Mouse (Mus musculus): ENCODE results near the gene Slc46a3.
"Not testable (repeated sequence)": the region's sequence is repeated elsewhere in the genome, so short reads cannot be mapped to it uniquely, and the experiment has no call there.

Gene Slc46a3

DNA sequence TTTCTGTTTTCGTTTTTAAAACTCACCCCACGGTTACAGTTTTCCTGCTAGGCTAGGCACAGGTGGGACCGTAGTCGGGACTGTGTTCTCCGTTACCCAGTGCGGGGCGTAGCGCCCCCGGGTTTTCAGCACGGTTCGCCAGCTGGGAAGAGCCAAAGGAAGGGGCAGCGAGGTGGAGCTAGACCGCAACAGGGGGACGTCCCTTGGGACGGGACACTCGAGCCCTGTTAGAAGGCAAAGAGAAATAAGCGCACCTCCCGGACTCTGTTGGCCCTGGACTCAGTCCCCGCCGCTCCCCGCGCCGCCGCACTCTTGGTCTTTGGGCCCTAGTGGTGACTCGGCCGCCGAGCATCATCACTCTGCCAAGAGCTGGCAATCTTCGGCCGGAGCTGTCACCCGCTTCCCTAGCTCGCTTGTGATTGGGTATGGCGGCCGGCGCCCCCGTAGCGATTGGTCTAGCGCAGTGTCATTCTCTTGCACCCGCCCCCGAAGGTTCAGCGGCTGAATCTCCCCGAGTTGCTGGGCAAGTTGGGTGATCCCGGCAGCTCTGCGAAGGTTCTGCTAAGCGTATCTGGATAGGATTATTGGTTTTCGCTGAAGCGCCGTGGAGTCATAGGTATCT is at the start of gene Slc46a3:
Gene Slc46a3 (minus strand): TSS at position 361 of the 622 bp plus-strand sequence.
- peak; percentile 88 for DNase-seq (ENCODE audit: low read depth)

DNA sequence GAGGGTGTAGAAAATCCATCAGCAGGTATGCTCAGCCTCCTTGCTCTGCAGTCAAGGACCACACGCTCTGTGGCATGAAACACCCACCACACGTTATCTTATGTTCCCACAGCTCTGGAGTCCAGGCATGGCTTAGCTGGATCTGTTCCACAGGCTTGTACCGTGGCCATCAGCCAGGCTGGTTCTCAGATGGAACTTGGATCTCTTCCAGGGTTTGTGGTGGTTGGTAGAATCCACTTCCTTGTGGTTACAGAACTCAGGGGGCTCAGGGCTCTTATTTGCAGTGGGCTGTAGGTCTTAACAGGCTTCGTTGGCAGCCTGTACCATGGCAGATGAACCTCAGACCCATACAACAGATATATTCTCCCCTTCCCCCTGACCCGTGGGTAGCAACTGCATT is 44.6 kb upstream of the Slc46a3 start:
- DNase-seq (ENCODE audit: low read depth): no peak

DNA sequence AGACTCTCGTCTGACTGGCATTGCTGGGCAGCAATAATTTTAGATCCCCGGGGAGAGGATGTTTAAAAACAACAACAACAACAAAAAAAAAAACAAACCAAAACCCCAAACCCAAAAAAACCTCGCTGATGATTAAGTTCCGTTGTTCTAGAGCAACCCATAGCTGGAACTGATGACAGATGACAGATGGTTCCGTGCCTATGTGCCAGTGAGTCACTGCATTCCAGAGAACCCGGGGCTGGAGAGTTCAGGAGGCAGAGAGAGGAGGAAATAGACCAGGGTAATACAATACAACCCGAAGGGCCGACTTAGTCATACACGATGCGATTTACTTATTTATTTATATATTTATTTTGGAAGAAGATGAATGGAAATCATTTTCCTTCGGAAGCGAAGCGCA is 40.5 kb upstream of the Slc46a3 start:
- no peak for DNase-seq (ENCODE audit: low read depth)

DNA sequence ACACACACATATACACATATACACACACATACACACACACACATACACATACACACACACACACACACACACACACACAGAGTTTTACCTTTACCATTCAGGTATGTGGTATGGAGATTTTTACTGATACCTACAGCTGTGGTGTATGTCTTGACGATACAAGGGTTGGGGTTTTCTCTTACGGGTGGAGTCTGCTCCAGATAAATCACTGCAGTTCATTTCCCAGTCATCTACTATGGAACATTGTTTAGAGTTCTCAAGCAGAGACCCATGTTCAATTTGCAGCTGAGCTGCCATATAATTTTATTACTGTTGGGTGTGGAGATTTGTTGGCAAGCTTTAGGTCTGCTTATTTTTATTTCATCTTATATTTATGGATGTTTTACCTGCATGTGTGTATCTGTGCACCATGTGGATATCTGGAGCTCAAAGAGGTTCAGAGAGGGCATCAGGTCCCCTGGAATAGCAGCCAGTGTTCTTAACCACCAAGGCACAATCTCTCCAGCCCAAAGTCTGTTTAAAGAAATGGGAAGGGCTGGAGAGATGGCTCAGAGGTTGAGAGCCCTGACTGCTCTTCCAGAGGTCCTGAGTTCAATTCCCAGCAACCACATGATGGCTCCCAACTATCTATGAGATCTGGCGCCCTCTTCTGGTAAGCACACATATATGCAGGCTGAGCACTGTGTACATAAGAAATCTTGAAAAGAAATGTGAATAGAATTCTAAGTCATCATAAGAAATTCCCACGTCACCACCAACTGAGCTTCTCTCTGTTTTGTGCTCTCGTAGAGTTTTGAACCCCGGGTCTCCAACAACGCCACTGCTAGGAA is 34.3 kb upstream of the Slc46a3 start:
- no peak for DNase-seq (ENCODE audit: low read depth)

DNA sequence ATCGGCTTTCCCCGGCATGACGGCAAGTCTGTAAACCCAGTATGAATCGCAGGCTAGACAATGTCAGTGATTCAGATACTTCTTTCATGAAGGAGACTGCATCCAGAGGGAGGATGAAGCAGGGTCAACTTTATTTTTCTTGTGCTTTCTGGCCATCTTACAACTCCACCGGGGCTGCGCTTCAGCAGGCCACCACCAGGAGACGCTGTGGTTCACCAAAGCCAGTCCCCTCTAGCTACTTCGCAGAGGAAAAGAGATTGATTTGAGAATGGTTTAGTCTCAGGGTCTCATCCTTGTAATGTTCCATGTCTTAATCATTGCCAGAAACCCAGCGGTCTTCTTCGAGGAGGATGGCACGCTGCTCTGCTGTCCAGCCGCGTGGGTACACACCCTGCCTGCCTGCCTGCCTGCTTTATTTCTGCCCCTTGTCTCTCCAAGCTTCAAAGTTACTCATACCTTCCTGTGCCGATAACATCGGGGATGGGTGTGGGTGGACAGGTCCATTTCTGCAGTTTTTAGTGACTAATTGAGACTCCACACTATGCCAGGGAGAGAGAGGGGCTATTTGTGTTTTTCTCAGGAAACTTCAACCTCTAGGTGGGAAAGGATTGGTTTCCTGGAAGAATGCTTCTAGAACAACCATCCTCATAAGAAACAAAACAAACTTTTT is 31.5 kb upstream of the Slc46a3 start:
- DNase-seq (ENCODE audit: low read depth): peak; percentile 35

DNA sequence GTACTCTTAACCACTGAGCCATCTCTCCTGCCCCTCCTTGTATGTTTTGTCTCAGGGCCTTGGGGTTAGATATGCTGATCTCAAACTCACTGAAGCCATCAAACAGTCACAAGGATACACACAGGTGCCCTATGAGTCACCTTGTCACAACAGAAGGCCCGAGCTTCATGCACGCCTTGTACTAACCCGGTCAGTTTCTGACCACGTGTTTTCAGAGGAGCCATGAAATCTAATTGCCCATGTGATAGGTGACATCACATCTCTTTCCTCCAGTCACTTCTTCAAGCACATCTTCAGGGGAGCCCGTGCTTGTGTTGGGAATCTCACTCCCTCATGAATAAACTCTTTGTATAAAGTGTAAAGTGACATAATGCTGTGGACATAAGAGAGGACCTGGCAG is 30.0 kb upstream of the Slc46a3 start:
- no peak for DNase-seq (ENCODE audit: low read depth)

DNA sequence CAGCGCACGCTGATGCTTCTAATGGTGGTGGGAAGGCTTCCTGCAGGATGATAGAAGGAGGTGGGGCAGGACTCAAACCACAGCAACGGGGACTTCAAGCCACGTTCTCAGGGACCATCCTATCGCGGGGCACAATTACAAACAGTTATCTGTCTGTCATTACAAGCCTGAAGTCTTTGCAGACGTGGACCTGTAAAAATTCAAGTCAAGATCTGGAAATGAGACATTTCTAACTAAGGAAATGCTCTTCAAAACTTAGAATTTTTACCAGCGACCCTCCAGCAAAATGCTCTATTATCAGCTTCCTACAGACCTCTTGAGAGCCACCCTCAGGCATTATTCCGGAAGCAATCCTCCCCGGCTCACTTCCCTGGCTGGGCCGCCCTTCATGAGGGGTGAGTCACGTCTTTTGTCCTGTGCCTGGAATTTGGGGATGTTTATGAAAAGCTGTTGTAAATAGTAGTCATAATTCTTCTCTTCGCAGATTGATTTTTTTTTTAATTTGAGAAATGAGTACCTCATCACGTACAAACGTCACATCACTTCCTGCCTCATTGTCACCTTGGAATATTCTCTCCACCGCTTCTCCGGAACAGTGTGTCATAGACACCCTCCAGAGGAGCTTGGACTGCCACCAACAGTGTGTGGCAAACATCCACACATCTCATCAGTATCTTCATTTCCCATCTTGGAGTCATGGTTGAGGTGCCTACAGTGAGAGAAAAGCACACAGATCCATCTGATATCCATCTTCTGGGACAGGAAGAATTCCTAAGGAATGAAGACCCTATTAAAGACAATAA is 23.6 kb upstream of the Slc46a3 start:
- no peak for DNase-seq (ENCODE audit: low read depth)

DNA sequence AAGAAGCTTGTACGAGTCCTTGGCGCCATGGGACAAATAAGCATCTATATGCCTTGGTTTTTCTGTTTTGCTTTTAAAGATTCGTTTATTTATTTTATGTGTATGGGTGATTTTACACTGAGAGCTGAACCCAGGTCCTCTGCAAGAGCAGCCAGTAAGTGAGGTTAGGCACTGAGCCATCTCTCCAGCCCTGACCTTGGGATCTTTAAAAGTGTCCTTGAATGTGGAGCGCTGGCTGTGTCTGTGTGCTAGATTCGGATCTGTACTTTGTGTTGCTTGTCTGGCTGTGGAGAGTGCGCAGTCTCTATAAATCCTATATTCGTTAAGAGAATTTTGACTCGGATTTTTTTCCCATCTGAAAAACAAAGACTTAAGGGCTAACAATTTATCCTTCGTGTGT is 21.6 kb upstream of the Slc46a3 start:
- no peak for DNase-seq (ENCODE audit: low read depth)

DNA sequence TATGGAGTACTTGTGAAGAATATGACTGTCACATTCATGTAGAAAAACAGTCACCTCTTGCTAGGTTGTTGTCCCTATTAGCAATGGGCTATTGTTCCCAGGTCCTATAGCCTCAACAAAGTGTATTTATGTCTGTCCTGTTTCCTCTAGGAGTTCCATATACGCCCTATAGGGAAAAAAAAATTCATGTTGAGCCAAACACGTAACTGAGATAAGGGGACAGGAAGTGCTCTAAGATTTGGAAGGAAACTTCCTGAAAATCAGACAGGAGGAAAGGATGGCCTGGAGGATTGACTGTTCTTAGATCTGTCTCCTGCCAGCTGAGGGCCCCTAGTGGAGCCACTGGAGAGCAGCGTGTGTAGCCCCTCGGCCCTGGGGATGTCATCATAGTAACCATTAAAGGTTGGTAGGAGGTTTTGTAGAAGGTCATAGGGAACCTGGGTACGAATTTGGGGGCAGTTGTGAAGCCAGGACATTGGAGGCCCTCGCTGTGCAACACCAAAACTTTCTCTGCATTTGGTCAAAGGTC is 20.5 kb upstream of the Slc46a3 start:
- DNase-seq (ENCODE audit: low read depth): no peak

DNA sequence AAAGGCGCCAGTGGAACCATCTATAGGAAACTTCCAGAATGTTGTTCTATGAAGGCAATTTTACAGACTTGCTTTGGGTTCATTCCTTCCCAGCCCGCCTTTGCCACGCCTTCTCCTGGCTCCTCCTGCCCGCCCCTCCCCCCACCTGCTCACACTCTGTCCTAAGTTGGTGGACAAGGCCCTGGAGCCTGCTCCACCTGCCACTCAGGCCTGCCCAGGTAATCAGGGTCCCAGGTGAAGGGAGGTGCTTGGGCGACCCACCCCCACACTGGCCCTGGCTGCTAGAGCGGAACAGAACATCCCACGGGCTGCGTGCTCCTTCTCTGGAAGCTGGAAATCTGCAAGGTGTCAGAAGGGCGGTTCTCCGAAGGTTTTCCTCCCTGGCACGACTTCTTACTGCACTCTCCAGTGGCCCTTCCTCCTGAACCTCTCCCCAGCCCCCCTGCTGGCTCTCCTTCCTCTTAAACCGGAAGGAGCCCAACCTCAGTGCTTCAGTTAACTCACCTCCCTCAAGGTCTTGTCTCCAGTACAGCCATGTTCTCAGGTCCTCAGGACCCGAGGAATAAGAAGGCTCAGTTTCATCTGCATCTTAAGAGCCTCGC is 18.7 kb upstream of the Slc46a3 start:
- no peak for DNase-seq (ENCODE audit: low read depth)

DNA sequence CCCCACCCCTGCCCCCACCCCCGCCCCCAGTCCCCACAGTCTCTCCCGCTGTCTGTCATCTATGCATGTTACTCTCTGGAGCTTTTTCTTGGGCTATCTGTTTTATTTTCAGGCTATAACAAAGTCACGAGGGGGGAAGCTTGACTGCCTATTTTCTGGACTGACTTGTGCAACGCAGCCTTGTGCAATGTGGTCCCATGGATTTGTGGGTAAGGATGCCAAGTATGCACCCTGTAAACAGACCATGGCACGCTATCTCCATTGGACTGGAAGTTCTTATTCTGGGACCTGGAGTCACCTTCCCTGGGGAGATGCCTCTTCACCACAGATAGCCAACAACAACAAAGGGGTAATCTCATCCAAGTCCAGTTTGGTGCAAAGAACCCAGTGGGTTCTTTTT is 17.1 kb upstream of the Slc46a3 start:
- DNase-seq (ENCODE audit: low read depth): no peak

DNA sequence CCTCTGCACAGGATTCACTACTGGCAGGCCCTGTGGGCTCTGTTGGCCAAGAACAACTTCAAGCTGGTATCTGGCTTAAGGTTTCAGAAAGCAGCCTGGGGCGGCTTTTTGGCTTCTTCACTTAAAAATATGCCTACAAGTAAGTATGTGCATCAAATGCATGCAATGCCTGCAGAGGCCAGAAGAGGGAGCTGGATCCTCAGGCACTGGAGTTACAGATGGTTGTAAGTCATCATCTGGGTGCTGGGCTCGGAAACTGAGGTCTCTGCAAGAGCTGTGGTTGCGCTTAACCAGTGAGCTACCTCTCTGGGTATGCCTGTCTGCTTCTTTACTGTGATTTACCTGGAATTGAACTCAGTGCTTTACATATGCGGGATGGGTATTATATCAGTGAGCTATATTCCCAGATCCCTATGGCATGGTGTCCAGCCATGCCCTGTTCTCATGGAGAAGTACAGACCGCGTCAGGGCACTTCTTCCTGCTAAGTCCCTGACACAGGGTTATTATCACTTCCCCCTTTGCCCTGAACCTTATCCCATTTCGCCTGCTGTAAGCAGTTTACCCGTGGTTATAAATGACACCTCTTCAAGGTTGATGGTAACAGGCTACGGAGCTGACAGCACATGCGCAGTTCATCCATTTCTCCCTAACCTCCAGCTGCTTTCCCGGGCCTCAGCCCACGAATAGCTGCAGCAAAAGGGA is 16.3 kb upstream of the Slc46a3 start:
- no peak for DNase-seq (ENCODE audit: low read depth)

DNA sequence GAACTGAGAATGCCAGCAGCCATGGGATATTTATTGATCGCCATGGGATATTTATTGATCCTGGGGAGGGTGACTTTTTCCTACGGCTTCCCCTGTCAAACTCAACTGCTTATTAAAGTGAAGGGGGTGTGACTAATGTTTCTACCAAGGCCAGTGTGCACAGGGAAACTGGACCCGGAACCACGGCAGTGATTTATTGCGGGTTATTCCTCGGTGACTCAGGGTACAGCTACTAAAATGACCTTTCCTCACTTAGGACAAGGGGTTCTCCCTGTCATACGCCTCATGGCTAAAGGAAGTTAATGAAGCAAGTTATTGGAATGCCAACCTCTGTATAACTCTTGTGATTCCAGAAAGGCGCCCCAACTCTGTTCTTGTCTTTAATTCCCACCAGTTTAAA is 13.2 kb upstream of the Slc46a3 start:
- no peak for DNase-seq (ENCODE audit: low read depth)

DNA sequence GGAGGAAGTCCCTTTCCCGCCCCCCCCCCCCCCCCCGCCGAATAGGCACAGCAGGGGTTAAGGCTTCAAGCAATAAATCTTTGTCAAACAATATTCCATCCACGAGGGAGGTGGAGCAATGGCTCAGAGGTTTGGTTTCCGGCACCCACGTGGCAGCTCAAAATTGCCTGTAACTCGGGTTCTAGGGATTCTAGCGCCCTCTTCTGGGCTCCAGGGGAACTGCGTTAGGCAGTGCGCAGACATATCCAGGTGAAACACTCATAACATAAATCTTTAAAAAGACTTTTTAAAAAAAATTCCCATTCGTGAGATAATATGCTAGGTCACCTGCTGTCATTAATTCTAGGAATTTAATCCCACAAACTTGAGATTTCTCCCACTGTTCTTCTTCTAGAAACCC is 12.5 kb upstream of the Slc46a3 start:
- DNase-seq (ENCODE audit: low read depth): no peak

DNA sequence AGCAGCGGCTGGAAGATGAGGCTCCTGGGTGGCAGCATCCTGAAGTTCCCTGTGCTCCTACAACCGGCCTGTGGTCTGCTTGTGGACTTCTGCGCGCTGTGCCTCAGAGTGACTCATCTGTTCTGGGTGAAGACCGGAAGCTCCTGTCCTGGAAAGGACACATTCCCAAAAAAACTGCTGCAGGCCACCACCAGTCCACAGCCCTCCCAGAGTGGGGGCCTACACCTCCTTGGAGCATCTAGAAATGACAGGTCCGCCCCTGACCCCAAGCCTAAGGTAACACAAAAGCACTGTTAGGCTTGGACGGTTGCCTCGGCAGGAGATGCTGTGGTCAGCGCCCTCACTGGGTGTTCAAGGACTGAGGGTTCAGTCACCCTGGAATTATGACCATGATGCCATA is 8.6 kb upstream of the Slc46a3 start:
- no peak for DNase-seq (ENCODE audit: low read depth)

DNA sequence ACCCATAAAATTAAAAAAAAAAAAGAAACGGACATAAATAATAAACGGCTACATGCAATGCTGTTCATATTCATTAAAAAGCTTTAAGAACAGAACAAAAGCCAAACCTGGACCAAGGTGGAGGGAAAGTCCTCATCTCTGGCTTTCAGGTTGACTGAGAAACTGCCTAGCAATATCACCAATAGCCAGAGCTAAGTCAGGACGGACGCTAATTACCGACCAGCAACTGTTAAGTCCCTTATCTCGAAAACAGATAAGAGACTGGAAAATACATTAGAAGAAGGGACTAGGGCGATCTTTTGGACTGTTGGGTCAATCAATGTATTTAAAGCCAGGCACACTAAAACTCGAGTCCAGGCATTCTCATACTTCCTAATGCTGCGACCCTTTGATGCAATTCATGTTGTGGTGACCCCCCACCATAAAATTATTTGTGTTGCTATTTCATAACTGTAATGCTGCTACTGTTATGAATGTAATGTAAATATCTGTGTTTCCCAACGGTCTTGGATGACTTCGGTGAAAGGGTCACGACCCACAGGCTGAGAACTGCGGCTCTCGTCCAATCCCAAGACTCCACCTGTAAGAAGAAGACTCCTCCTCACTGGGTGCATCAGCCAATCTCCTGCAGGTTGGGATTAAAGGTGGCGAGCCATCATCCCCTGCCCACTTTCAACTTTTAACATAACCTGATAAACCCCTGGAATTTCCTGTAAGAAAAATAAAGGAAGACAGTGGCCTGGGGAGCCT is 7.6 kb upstream of the Slc46a3 start:
- no peak for DNase-seq (ENCODE audit: low read depth)

DNA sequence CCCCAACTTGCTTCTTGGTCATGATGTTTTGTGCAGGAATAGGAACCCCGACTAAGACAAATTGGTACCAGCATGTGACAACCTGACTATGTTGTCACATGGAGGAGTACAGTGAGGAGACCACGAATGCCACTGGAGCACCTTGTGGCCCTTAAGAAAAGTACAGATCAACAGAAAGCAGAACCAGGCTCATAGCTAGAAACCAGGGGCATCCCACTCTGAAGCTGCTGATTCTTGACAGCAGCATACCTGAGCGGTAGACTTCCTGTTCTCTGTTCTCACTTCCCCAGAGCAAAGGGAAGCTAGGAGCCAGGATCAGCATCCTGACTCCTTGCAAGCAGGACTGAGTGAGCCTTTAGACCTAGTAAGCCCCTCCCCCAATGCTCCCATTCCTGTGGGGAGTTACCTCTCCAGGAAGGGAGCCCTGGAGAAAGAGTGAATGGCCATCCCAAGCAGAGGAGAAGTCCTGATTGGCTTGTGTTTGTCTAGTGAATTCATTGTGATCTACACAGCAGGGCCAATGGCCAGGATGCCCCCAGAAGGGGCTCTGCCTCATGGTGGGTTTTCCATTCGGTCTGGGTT is 4.4 kb upstream of the Slc46a3 start:
- no peak for DNase-seq (ENCODE audit: low read depth)

DNA sequence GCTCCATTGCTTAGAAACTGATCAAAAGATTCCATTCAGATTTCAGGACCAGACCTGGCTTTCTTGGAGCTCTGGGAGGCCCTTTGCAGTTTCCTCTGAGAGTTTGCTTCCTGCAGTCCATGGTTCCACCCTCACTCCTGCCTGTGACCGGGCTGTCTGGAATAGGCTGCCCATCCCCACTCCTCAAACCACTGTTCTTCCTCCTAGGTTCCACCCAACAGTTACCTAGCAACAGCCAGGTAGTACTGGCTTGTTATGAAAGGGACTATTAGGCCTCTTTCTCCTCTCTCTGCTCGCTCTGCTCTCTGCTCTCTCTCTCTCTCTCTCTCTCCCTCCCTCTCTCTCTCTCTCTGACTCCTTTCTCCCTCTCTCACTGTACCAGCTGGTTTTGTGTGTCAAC is 3.6 kb upstream of the Slc46a3 start:
- DNase-seq (ENCODE audit: low read depth): no peak

DNA sequence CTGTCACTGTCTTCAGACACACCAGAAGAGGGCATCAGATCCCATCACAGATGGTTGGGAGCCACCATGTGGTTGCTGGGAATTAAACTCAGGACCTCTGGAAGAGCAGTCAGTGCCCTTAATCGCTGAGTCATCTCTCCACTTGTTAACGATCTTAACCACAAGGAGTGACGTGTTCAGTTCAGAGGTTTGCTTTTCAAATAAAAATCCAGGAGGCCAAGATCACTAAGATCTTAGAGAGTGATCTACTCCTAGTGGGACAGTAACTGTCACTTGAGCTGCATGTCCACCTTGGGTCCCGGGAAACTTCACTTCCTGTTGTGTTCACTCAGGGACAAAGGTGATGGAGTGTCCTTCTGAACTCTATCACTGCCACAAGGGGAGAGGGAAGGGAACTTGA is 1.9 kb upstream of the Slc46a3 start:
- not testable (repeated sequence) for DNase-seq (ENCODE audit: low read depth)
